Mouse (Mus musculus) testis, adult 2 months (tissue): Measurements from ENCODE around the gene Lrriq1.

Experiments used
- CTCF ChIP-seq: fragments of 200-500 bp; IDR thresholded peaks from 2 replicates; pipeline ENCODE4 v1.5.1; 2012; ENCODE audit warnings: low read depth, mild to moderate bottlenecking, inconsistent platforms, low read length, moderate library complexity; ENCODE audit not compliant: control insufficient read depth, insufficient read depth, insufficient replicate concordance
- POLR2A ChIP-seq: fragments of 200-500 bp; IDR thresholded peaks from 2 replicates; pipeline ENCODE4 v1.6.1; 2012; ENCODE audit warnings: low read depth, mild to moderate bottlenecking, inconsistent platforms, low read length, moderate library complexity; ENCODE audit not compliant: control insufficient read depth

- TF ChIP-seq CTCF: no peak
- TF ChIP-seq POLR2A: no peak
Measured at GRCm38 (mm10) chr10:103045019-103045418, 191.1 kb downstream of the Lrriq1 start.
